Mouse (Mus musculus) neural tube, embryonic 15.5 days (tissue): ENCODE measurements around the gene Celsr1. TPM values are rescaled to one million over a fixed set of nuclear protein-coding genes. Genes with fewer than 3 reads are reported as not detected.

Experiments used
- ATAC-seq: fragments of 200-750 bp; cut with Nextera tagmentation; 2 replicates; pipeline ENCODE4 v1.8.0; 2017; ENCODE audit warnings: mild to moderate bottlenecking, moderate TSS enrichment, moderate library complexity; ENCODE audit not compliant: low FRiP score
- H3K27ac ChIP-seq: fragments of 300-500 bp; sonication (generic); replicated peaks from 2 replicates; pipeline ENCODE4 v1.5.1; 2015; ENCODE audit warnings: mild to moderate bottlenecking, inconsistent platforms
- H3K27me3 ChIP-seq: fragments of 300-500 bp; sonication (generic); replicated peaks from 2 replicates; pipeline ENCODE4 v1.6.1; 2015; ENCODE audit warnings: inconsistent platforms
- H3K36me3 ChIP-seq: fragments of 300-500 bp; sonication (generic); 2 replicates; pipeline ENCODE4 v1.6.1; 2015; ENCODE audit warnings: inconsistent platforms
- H3K4me1 ChIP-seq: fragments of 300-500 bp; sonication (generic); 2 replicates; pipeline ENCODE4 v1.6.1; 2015; ENCODE audit warnings: inconsistent platforms
- H3K4me2 ChIP-seq: fragments of 300-500 bp; sonication (generic); 2 replicates; pipeline ENCODE4 v1.6.1; 2015; ENCODE audit warnings: inconsistent platforms, mild to moderate bottlenecking, moderate library complexity
- H3K4me3 ChIP-seq: fragments of 300-500 bp; sonication (generic); replicated peaks from 2 replicates; pipeline ENCODE4 v1.5.1; 2015; ENCODE audit warnings: mild to moderate bottlenecking, inconsistent platforms
- H3K9ac ChIP-seq: fragments of 300-500 bp; sonication (generic); replicated peaks from 2 replicates; pipeline ENCODE4 v1.6.1; 2015; ENCODE audit warnings: mild to moderate bottlenecking, inconsistent platforms
- H3K9me3 ChIP-seq: fragments of 300-500 bp; sonication (generic); replicated peaks from 2 replicates; pipeline ENCODE4 v1.6.1; 2016; ENCODE audit warnings: inconsistent platforms
- WGBS: fragments of 180-500 bp; shearing (Covaris S2); methylation state at CpG from one replicate; pipeline ENCODE4 v1.1.7; 2015; ENCODE audit warnings: mixed read lengths; 5-methylcytosine and 5-hydroxymethylcytosine counted together
- polyA plus RNA-seq: library from polyadenylated mRNA; unstranded; fragments of >200 nt; fragmentation: Nextera tagmentation; extraction: Ambion mirVana; gene quantifications from 2 replicates; pipeline ENCODE4 v1.2.1, GENCODE M21; 2015

Celsr1 gene
- polyA plus RNA-seq, 1 experiment from 2014 or later, result 0.88 TPM

GRCm38 (mm10) chr15:86075305-86076047 lies 41.9 kb upstream of the Celsr1 start:
- 91% methylated on average over 20 of the region's 20 CpGs for WGBS
- H3K27ac ChIP-seq, result no peak overlapping the region
- H3K36me3 ChIP-seq, result no peaks in the 10 kb centered on the region
- no peak for ATAC-seq
- H3K9ac ChIP-seq, result no peak overlapping the region
- H3K4me1 ChIP-seq, result peaks cover 27% of the 10 kb centered on the region
- H3K4me3 ChIP-seq, result no peak overlapping the region
- H3K4me2 ChIP-seq, result no peak overlapping the region
- no peaks in the 10 kb centered on the region for H3K9me3 ChIP-seq
- no peaks in the 10 kb centered on the region for H3K27me3 ChIP-seq

GRCm38 (mm10) chr15:86074171-86074937 lies 40.8 kb upstream of the Celsr1 start:
- H3K9me3 ChIP-seq, result no peaks in the 10 kb centered on the region
- H3K9ac ChIP-seq, result no peak overlapping the region
- H3K27ac ChIP-seq, result no peak overlapping the region
- H3K4me3 ChIP-seq, result no peak overlapping the region
- no peaks in the 10 kb centered on the region for H3K27me3 ChIP-seq
- H3K36me3 ChIP-seq, result no peaks in the 10 kb centered on the region
- H3K4me2 ChIP-seq, result no peak overlapping the region
- 90% methylated on average over 16 of the region's 16 CpGs for WGBS
- no peak for ATAC-seq
- peaks cover 37% of the 10 kb centered on the region for H3K4me1 ChIP-seq

GRCm38 (mm10) chr15:86071166-86071565 lies 37.6 kb upstream of the Celsr1 start:
- Histone ChIP-seq H3K36me3 (no peaks in the 10 kb centered on the region), H3K27ac (no peak overlapping the region), H3K4me2 (no peak overlapping the region), H3K9ac (no peak overlapping the region), H3K4me1 (peaks cover 52% of the 10 kb centered on the region), H3K27me3 (no peaks in the 10 kb centered on the region), H3K4me3 (no peak overlapping the region), H3K9me3 (no peaks in the 10 kb centered on the region)
- WGBS, result 89% methylated on average over 1 of the region's 1 CpGs
- no peak for ATAC-seq

- H3K9ac ChIP-seq, result no peak overlapping the region
- ATAC-seq, result no peak
- 53% methylated on average over 11 of the region's 11 CpGs for WGBS
- H3K9me3 ChIP-seq, result no peaks in the 10 kb centered on the region
- H3K27me3 ChIP-seq, result no peaks in the 10 kb centered on the region
- no peak overlapping the region for H3K4me2 ChIP-seq
- no peak overlapping the region for H3K4me3 ChIP-seq
- no peaks in the 10 kb centered on the region for H3K36me3 ChIP-seq
- peaks cover 49% of the 10 kb centered on the region for H3K4me1 ChIP-seq
- H3K27ac ChIP-seq, result peak overlapping the region; percentile 54; the same call in 1 of the 2 replicates
These were observed 36.8 kb upstream of the Celsr1 start for GRCm38 (mm10) chr15:86070368-86070767.

- Histone ChIP-seq H3K4me2 (no peak overlapping the region), H3K36me3 (no peaks in the 10 kb centered on the region), H3K4me3 (no peak overlapping the region), H3K27me3 (no peaks in the 10 kb centered on the region), H3K4me1 (peaks cover 53% of the 10 kb centered on the region), H3K9ac (no peak overlapping the region), H3K27ac (peak overlapping the region; percentile 10; the same call in 1 of the 2 replicates), H3K9me3 (no peaks in the 10 kb centered on the region)
- 81% methylated on average over 10 of the region's 10 CpGs for WGBS
- no peak for ATAC-seq
These were observed 35.6 kb upstream of the Celsr1 start for GRCm38 (mm10) chr15:86069011-86069791.

- no peaks in the 10 kb centered on the region for H3K9me3 ChIP-seq
- no peak overlapping the region for H3K9ac ChIP-seq
- 74% methylated on average over 4 of the region's 4 CpGs for WGBS
- no peak for ATAC-seq
- H3K4me1 ChIP-seq, result peaks cover 60% of the 10 kb centered on the region
- H3K4me3 ChIP-seq, result no peak overlapping the region
- H3K27me3 ChIP-seq, result no peaks in the 10 kb centered on the region
- H3K27ac ChIP-seq, result no peak overlapping the region
- no peak overlapping the region for H3K4me2 ChIP-seq
- H3K36me3 ChIP-seq, result no peaks in the 10 kb centered on the region
These were observed 34.4 kb upstream of the Celsr1 start for GRCm38 (mm10) chr15:86067941-86068495.

GRCm38 (mm10) chr15:86067581-86067910 lies 34.0 kb upstream of the Celsr1 start:
- H3K9ac ChIP-seq, result no peak overlapping the region
- no peak overlapping the region for H3K4me3 ChIP-seq
- peaks cover 65% of the 10 kb centered on the region for H3K4me1 ChIP-seq
- no peak overlapping the region for H3K27ac ChIP-seq
- ATAC-seq, result no peak
- no peak overlapping the region for H3K4me2 ChIP-seq
- WGBS, result 54% methylated on average over 6 of the region's 6 CpGs
- no peaks in the 10 kb centered on the region for H3K36me3 ChIP-seq
- no peaks in the 10 kb centered on the region for H3K9me3 ChIP-seq
- no peaks in the 10 kb centered on the region for H3K27me3 ChIP-seq

GRCm38 (mm10) chr15:86066836-86067580 lies 33.4 kb upstream of the Celsr1 start:
- H3K9me3 ChIP-seq, result no peaks in the 10 kb centered on the region
- no peak overlapping the region for H3K27ac ChIP-seq
- no peak for ATAC-seq
- no peaks in the 10 kb centered on the region for H3K36me3 ChIP-seq
- 78% methylated on average over 14 of the region's 14 CpGs for WGBS
- H3K4me3 ChIP-seq, result no peak overlapping the region
- no peak overlapping the region for H3K9ac ChIP-seq
- no peak overlapping the region for H3K4me2 ChIP-seq
- H3K4me1 ChIP-seq, result peaks cover 70% of the 10 kb centered on the region
- no peaks in the 10 kb centered on the region for H3K27me3 ChIP-seq

- Histone ChIP-seq H3K27ac (no peak overlapping the region), H3K27me3 (no peaks in the 10 kb centered on the region), H3K9me3 (no peaks in the 10 kb centered on the region), H3K9ac (no peak overlapping the region), H3K4me1 (peaks cover 77% of the 10 kb centered on the region), H3K4me2 (no peak overlapping the region), H3K4me3 (no peak overlapping the region), H3K36me3 (no peaks in the 10 kb centered on the region)
- no peak for ATAC-seq
- 91% methylated on average over 4 of the region's 4 CpGs for WGBS
These were observed 31.8 kb upstream of the Celsr1 start for GRCm38 (mm10) chr15:86065367-86065766.

- 88% methylated on average over 3 of the region's 3 CpGs for WGBS
- Histone ChIP-seq H3K4me3 (no peak overlapping the region), H3K4me2 (no peak overlapping the region), H3K9ac (no peak overlapping the region), H3K27me3 (no peaks in the 10 kb centered on the region), H3K9me3 (no peaks in the 10 kb centered on the region), H3K4me1 (peaks cover 77% of the 10 kb centered on the region), H3K36me3 (no peaks in the 10 kb centered on the region), H3K27ac (no peak overlapping the region)
- ATAC-seq, result no peak
These were observed 31.3 kb upstream of the Celsr1 start for GRCm38 (mm10) chr15:86064850-86065229.
